Mouse (Mus musculus) kidney, postnatal 4 days (tissue): ENCODE results near the gene Aff3.

Experiments
- DNase-seq, 2 experiments: peaks; one replicate each; pipeline ENCODE4 v3.0.0; 2021; ENCODE audit warnings: mixed read lengths in 2 of 2

Aff3 gene

GRCm38 (mm10) chr1:38536929-38537540 is 127.7 kb downstream of the Aff3 start:
- no peak for DNase-seq

GRCm38 (mm10) chr1:38532581-38532980 is 132.2 kb downstream of the Aff3 start:
- no peak for DNase-seq

GRCm38 (mm10) chr1:38528607-38529006 is 136.1 kb downstream of the Aff3 start:
- DNase-seq: no peak

- DNase-seq: no peak
These were observed 138.2 kb downstream of the Aff3 start for GRCm38 (mm10) chr1:38526568-38526967.

GRCm38 (mm10) chr1:38521651-38522050 is 143.1 kb downstream of the Aff3 start:
- no peak for DNase-seq

GRCm38 (mm10) chr1:38516225-38516624 is 148.5 kb downstream of the Aff3 start:
- DNase-seq: no peak

GRCm38 (mm10) chr1:38514634-38515011 is 150.1 kb downstream of the Aff3 start:
- no peak for DNase-seq

GRCm38 (mm10) chr1:38513970-38514633 is 150.7 kb downstream of the Aff3 start:
- DNase-seq: no peak

- peak in 1 of 2 experiments; percentile 28 for DNase-seq
These were observed 152.3 kb downstream of the Aff3 start for GRCm38 (mm10) chr1:38512258-38513081.

GRCm38 (mm10) chr1:38511076-38511475 is 153.7 kb downstream of the Aff3 start:
- DNase-seq: no peak

- no peak for DNase-seq
These were observed 155.5 kb downstream of the Aff3 start for GRCm38 (mm10) chr1:38509301-38509700.

GRCm38 (mm10) chr1:38507636-38508179 is 157.0 kb downstream of the Aff3 start:
- no peak for DNase-seq

- no peak for DNase-seq
These were observed 158.4 kb downstream of the Aff3 start for GRCm38 (mm10) chr1:38506396-38506795.

- DNase-seq: no peak
These were observed 161.2 kb downstream of the Aff3 start for GRCm38 (mm10) chr1:38503431-38504089.

- DNase-seq: peak; percentile 44 to 63
These were observed 162.0 kb downstream of the Aff3 start for GRCm38 (mm10) chr1:38502797-38503196.

GRCm38 (mm10) chr1:38501231-38501630 is 163.5 kb downstream of the Aff3 start:
- DNase-seq: no peak

GRCm38 (mm10) chr1:38499500-38499899 is 165.3 kb downstream of the Aff3 start:
- DNase-seq: no peak

- peak; percentile 17 to 40 for DNase-seq
These were observed 167.2 kb downstream of the Aff3 start for GRCm38 (mm10) chr1:38497576-38497975.

GRCm38 (mm10) chr1:38496886-38497528 is 167.7 kb downstream of the Aff3 start:
- DNase-seq: no peak

GRCm38 (mm10) chr1:38495284-38495683 is 169.5 kb downstream of the Aff3 start:
- DNase-seq: no peak

- DNase-seq: no peak
These were observed 175.0 kb downstream of the Aff3 start for GRCm38 (mm10) chr1:38489733-38490132.

- DNase-seq: no peak
These were observed 176.0 kb downstream of the Aff3 start for GRCm38 (mm10) chr1:38488667-38489210.
